13 mouse cellular contexts compared by ENCODE assay signal in genomic region chr4:101429073-101429472, GRCm38 (mm10).
"Had no signal": no experiment of that assay in that cellular context is flagged by ENCODE, and none has a peak within 500 bp of the region (broad histone marks: within the 10 kb centered on the region; RNA-seq: fewer than 3 reads in every experiment).

No protein-coding gene starts in this region.

- H3K27me3 ChIP-seq: neural tube, embryonic 15.5 days had no signal

- H3K4me2 ChIP-seq: neural tube, embryonic 15.5 days had no signal

- H3K27ac ChIP-seq: limb, embryonic 10.5 days; midbrain, embryonic 10.5 days; neural tube, embryonic 15.5 days; stomach, postnatal 0 days had no signal

- H3K4me1 ChIP-seq: midbrain, embryonic 10.5 days; neural tube, embryonic 15.5 days had no signal

- H3K36me3 ChIP-seq: neural tube, embryonic 15.5 days had no signal

- DNase-seq: layer of hippocampus, adult 9-11 months; lung, adult 2 months; lung, postnatal 36 days; midbrain, embryonic 14.5 days; thymus, postnatal 14 days had no signal

- H3K9ac ChIP-seq: neural tube, embryonic 15.5 days had no signal

- ATAC-seq: hindbrain, embryonic 16.5 days; inflammation-experienced regulatory T-cells, adult 6 months; lung, postnatal 0 days had no signal

- H3K9me3 ChIP-seq: limb, embryonic 10.5 days; midbrain, embryonic 10.5 days; neural tube, embryonic 15.5 days had no signal

- H3K4me3 ChIP-seq: limb, embryonic 10.5 days; midbrain, embryonic 10.5 days; myocyte; neural tube, embryonic 15.5 days had no signal
